Mouse (Mus musculus): ENCODE data around the gene Nr1d1. TPM values are rescaled to one million over a fixed set of nuclear protein-coding genes. Genes with fewer than 3 reads are reported as not detected.

Gene Nr1d1
- polyA plus RNA-seq, 1 experiment from 2014 or later, result 4.3 TPM

- Histone ChIP-seq H3K27ac (replicated peaks) (peak overlapping the region; percentile 76), H3K4me1 (replicated peaks) (peaks cover 53% of the 10 kb centered on the region), H3K4me3 (peak overlapping the region; percentile 48), H3K9ac (peak overlapping the region; percentile 46), H3K36me3 (no peaks in the 10 kb centered on the region), H3K9me3 (no peaks in the 10 kb centered on the region), H3K27me3 (no peaks in the 10 kb centered on the region), H3K4me2 (peak overlapping the region; percentile 89)
- ATAC-seq (ENCODE audit: low FRiP score, low read depth), result peak; percentile 89
- WGBS, result 6% methylated on average over 15 of the region's 15 CpGs
Observed at GRCm38 (mm10) chr11:98775348-98776051, 367 bp upstream of the Nr1d1 start.

- Histone ChIP-seq H3K27me3 (no peaks in the 10 kb centered on the region), H3K9me3 (no peaks in the 10 kb centered on the region), H3K9ac (peak overlapping the region; percentile 46), H3K4me1 (replicated peaks) (peaks cover 55% of the 10 kb centered on the region), H3K4me3 (peak overlapping the region; percentile 48), H3K27ac (replicated peaks) (no peak overlapping the region), H3K4me2 (peak overlapping the region; percentile 89), H3K36me3 (peaks cover 16% of the 10 kb centered on the region)
- WGBS, result under 1% methylated on average over 36 of the region's 37 CpGs
- peak; percentile 54 for ATAC-seq (ENCODE audit: low FRiP score, low read depth)
Observed at GRCm38 (mm10) chr11:98773635-98774295, 1.4 kb downstream of the Nr1d1 start.

- Histone ChIP-seq H3K27ac (replicated peaks) (no peak overlapping the region), H3K27me3 (no peaks in the 10 kb centered on the region), H3K4me3 (no peak overlapping the region), H3K36me3 (peaks cover 21% of the 10 kb centered on the region), H3K9ac (no peak overlapping the region), H3K4me1 (replicated peaks) (peaks cover 66% of the 10 kb centered on the region), H3K9me3 (no peaks in the 10 kb centered on the region), H3K4me2 (peak overlapping the region; percentile 89)
- WGBS, result 80% methylated on average over 8 of the region's 8 CpGs
- ATAC-seq (ENCODE audit: low FRiP score, low read depth), result no peak
Observed at GRCm38 (mm10) chr11:98772667-98773171, 2.4 kb downstream of the Nr1d1 start.

- H3K36me3 ChIP-seq, result peaks cover 21% of the 10 kb centered on the region
- H3K4me2 ChIP-seq, result no peak overlapping the region
- H3K27me3 ChIP-seq, result no peaks in the 10 kb centered on the region
- no peak for ATAC-seq (ENCODE audit: low FRiP score, low read depth)
- H3K9me3 ChIP-seq, result no peaks in the 10 kb centered on the region
- no peak overlapping the region for H3K4me3 ChIP-seq
- WGBS, result 89% methylated on average over 11 of the region's 11 CpGs
- no peak overlapping the region for H3K9ac ChIP-seq
- H3K4me1 ChIP-seq (replicated peaks), result peaks cover 70% of the 10 kb centered on the region
- no peak overlapping the region for H3K27ac ChIP-seq (replicated peaks)
Observed at GRCm38 (mm10) chr11:98771844-98772525, 3.1 kb downstream of the Nr1d1 start.

- 94% methylated on average over 18 of the region's 18 CpGs for WGBS
Observed at GRCm38 (mm10) chr11:98771131-98771530, 4.0 kb downstream of the Nr1d1 start.

GRCm38 (mm10) chr11:98770096-98770975 lies 4.8 kb downstream of the Nr1d1 start:
- H3K27ac ChIP-seq (replicated peaks), result no peak overlapping the region
- no peak overlapping the region for H3K9ac ChIP-seq
- WGBS, result 89% methylated on average over 26 of the region's 26 CpGs
- H3K4me2 ChIP-seq, result no peak overlapping the region
- no peak overlapping the region for H3K4me3 ChIP-seq
- no peaks in the 10 kb centered on the region for H3K27me3 ChIP-seq
- no peaks in the 10 kb centered on the region for H3K9me3 ChIP-seq
- peaks cover 69% of the 10 kb centered on the region for H3K4me1 ChIP-seq (replicated peaks)
- peaks cover 22% of the 10 kb centered on the region for H3K36me3 ChIP-seq
- no peak for ATAC-seq (ENCODE audit: low FRiP score, low read depth)

More at GRCm38 (mm10) chr11:98771131-98771530, 4.0 kb downstream of the Nr1d1 start:
- peaks cover 69% of the 10 kb centered on the region for H3K4me1 ChIP-seq (replicated peaks)
- H3K27ac ChIP-seq (replicated peaks), result no peak overlapping the region
- no peaks in the 10 kb centered on the region for H3K9me3 ChIP-seq
- no peak overlapping the region for H3K9ac ChIP-seq
- H3K4me3 ChIP-seq, result no peak overlapping the region
- no peak for ATAC-seq (ENCODE audit: low FRiP score, low read depth)
- H3K4me2 ChIP-seq, result no peak overlapping the region
- no peaks in the 10 kb centered on the region for H3K27me3 ChIP-seq
- peaks cover 21% of the 10 kb centered on the region for H3K36me3 ChIP-seq

GRCm38 (mm10) chr11:98769007-98769954 lies 5.9 kb downstream of the Nr1d1 start:
- Histone ChIP-seq H3K4me1 (replicated peaks) (peaks cover 68% of the 10 kb centered on the region), H3K4me3 (no peak overlapping the region), H3K9me3 (no peaks in the 10 kb centered on the region), H3K27me3 (no peaks in the 10 kb centered on the region), H3K36me3 (peaks cover 30% of the 10 kb centered on the region), H3K27ac (replicated peaks) (peak overlapping the region; percentile 71), H3K9ac (no peak overlapping the region), H3K4me2 (no peak overlapping the region)
- WGBS, result 87% methylated on average over 25 of the region's 25 CpGs
- ATAC-seq (ENCODE audit: low FRiP score, low read depth), result no peak

- Histone ChIP-seq H3K9me3 (no peaks in the 10 kb centered on the region), H3K36me3 (peaks cover 39% of the 10 kb centered on the region), H3K9ac (no peak overlapping the region), H3K4me1 (replicated peaks) (peaks cover 59% of the 10 kb centered on the region), H3K27me3 (no peaks in the 10 kb centered on the region), H3K27ac (replicated peaks) (peak overlapping the region; percentile 71), H3K4me3 (no peak overlapping the region), H3K4me2 (peak overlapping the region; percentile 28)
- ATAC-seq (ENCODE audit: low FRiP score, low read depth), result no peak
- 27% methylated on average over 38 of the region's 39 CpGs for WGBS
Observed at GRCm38 (mm10) chr11:98768127-98769006, 6.8 kb downstream of the Nr1d1 start.

GRCm38 (mm10) chr11:98767713-98768112 lies 7.4 kb downstream of the Nr1d1 start:
- Histone ChIP-seq H3K27me3 (no peaks in the 10 kb centered on the region), H3K9me3 (no peaks in the 10 kb centered on the region), H3K4me3 (no peak overlapping the region), H3K4me1 (replicated peaks) (peaks cover 52% of the 10 kb centered on the region), H3K27ac (replicated peaks) (peak overlapping the region; percentile 71), H3K36me3 (peaks cover 46% of the 10 kb centered on the region), H3K9ac (no peak overlapping the region), H3K4me2 (peak overlapping the region; percentile 28)
- ATAC-seq (ENCODE audit: low FRiP score, low read depth), result no peak
- 5% methylated on average over 4 of the region's 4 CpGs for WGBS

- H3K9ac ChIP-seq, result no peak overlapping the region
- no peaks in the 10 kb centered on the region for H3K27me3 ChIP-seq
- H3K4me2 ChIP-seq, result no peak overlapping the region
- H3K36me3 ChIP-seq, result peaks cover 48% of the 10 kb centered on the region
- no peak overlapping the region for H3K4me3 ChIP-seq
- peak overlapping the region; percentile 71 for H3K27ac ChIP-seq (replicated peaks)
- ATAC-seq (ENCODE audit: low FRiP score, low read depth), result peak; percentile 2; the same call in 1 of the 2 replicates
- H3K9me3 ChIP-seq, result no peaks in the 10 kb centered on the region
- WGBS, result 21% methylated on average over 9 of the region's 9 CpGs
- peaks cover 48% of the 10 kb centered on the region for H3K4me1 ChIP-seq (replicated peaks)
Observed at GRCm38 (mm10) chr11:98767276-98767675, 7.9 kb downstream of the Nr1d1 start.

Measured in hindbrain, embryonic 15.5 days (tissue).